Mouse (Mus musculus): ENCODE data around the gene Ildr2. TPM values are rescaled to one million over a fixed set of nuclear protein-coding genes. Genes with fewer than 3 reads are reported as not detected.

Ildr2 gene
- polyA plus RNA-seq, 1 experiment from 2014 or later, result 0.53 TPM

DNA sequence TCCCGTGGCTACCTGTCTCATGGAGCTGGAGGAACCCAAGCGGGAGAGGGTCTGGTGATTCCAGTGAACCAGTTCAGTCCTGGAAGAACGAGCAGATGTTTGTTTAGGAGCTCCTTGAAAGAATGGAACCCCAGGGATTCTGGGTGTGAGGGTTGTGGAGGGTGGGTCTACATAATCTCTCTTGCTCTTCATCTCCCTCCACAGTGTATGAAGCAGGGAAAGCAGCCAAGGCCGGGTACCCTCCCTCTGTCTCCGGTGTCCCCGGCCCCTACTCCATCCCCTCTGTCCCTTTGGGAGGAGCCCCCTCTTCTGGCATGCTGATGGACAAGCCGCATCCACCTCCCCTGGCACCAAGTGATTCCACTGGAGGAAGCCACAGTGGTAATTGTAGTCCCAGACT is 41.6 kb downstream of the Ildr2 start:
- H3K4me2 ChIP-seq, result no peak overlapping the region
- H3K27ac ChIP-seq (ENCODE audit: low read depth, low read length), result no peak overlapping the region
- ATAC-seq (replicated peaks; ENCODE audit: low FRiP score), result no peak
- H3K27me3 ChIP-seq (replicated peaks; ENCODE audit: control insufficient read depth, insufficient read depth, low read length), result no peaks in the 10 kb centered on the region
- H3K4me3 ChIP-seq (ENCODE audit: low read depth, low read length), result no peak overlapping the region
- no peak for DNase-seq (ENCODE audit: low spot score)
- H3K9me3 ChIP-seq (ENCODE audit: control insufficient read depth, low read length), result no peaks in the 10 kb centered on the region
- no peaks in the 10 kb centered on the region for H3K36me3 ChIP-seq (ENCODE audit: control insufficient read depth, insufficient read depth, low read length)
- 62% methylated on average over 7 of the region's 7 CpGs for WGBS
- H3K9ac ChIP-seq (ENCODE audit: low read depth, low read length), result no peak overlapping the region
- no peaks in the 10 kb centered on the region for H3K4me1 ChIP-seq (replicated peaks; ENCODE audit: control insufficient read depth, insufficient read depth, low read length)

DNA sequence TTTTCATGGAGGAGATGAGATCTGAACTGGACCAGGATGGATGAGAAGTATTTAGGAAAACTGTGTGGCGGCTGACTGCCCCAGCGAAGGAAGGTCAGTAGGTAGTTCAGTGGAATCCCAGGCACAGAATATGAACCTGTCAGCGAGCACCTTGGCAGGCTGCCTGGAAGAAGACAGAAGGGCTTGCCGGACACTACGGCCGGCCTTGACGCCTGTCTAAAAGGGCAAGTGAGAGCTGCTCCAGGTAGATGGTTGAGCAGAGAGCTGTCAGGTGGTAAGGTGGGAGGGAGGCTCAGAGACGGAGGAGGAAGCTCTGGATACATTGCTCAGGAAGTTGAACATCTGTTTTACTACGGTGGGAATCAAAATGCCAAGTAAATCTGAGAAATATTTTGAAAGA is 42.4 kb downstream of the Ildr2 start:
- ATAC-seq (replicated peaks; ENCODE audit: low FRiP score) (no peak), DNase-seq (ENCODE audit: low spot score) (peak; percentile 28)
- Histone ChIP-seq H3K4me2 (no peak overlapping the region), H3K4me1 (replicated peaks; ENCODE audit: control insufficient read depth, insufficient read depth, low read length) (no peaks in the 10 kb centered on the region), H3K9me3 (ENCODE audit: control insufficient read depth, low read length) (no peaks in the 10 kb centered on the region), H3K36me3 (ENCODE audit: control insufficient read depth, insufficient read depth, low read length) (no peaks in the 10 kb centered on the region), H3K9ac (ENCODE audit: low read depth, low read length) (no peak overlapping the region), H3K27me3 (replicated peaks; ENCODE audit: control insufficient read depth, insufficient read depth, low read length) (no peaks in the 10 kb centered on the region), H3K27ac (ENCODE audit: low read depth, low read length) (no peak overlapping the region), H3K4me3 (ENCODE audit: low read depth, low read length) (no peak overlapping the region)
- WGBS, result 84% methylated on average over 9 of the region's 9 CpGs

DNA sequence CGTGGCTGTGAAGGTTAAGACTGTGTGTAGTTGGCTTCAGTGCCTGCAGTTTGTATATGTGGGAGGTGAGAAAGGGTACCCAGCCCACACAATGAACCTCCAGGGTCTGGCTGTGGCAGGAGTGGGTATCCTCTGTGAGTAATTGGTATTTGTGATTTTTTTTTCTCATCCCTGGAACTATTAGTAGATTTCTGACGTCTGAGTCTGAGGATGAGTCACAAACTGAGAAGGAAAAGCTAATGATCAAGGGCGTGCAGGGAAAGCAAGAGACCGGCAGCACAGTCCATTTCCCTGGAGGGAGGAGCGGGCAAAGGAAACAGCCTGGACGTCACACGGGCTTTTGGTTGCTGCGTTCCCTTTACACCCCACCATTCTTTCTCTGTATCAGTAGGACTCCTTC is 43.0 kb downstream of the Ildr2 start:
- H3K27me3 ChIP-seq (replicated peaks; ENCODE audit: control insufficient read depth, insufficient read depth, low read length), result no peaks in the 10 kb centered on the region
- H3K4me3 ChIP-seq (ENCODE audit: low read depth, low read length), result no peak overlapping the region
- H3K9ac ChIP-seq (ENCODE audit: low read depth, low read length), result no peak overlapping the region
- no peaks in the 10 kb centered on the region for H3K36me3 ChIP-seq (ENCODE audit: control insufficient read depth, insufficient read depth, low read length)
- H3K4me2 ChIP-seq, result no peak overlapping the region
- H3K4me1 ChIP-seq (replicated peaks; ENCODE audit: control insufficient read depth, insufficient read depth, low read length), result no peaks in the 10 kb centered on the region
- no peak for ATAC-seq (replicated peaks; ENCODE audit: low FRiP score)
- H3K27ac ChIP-seq (ENCODE audit: low read depth, low read length), result no peak overlapping the region
- peak; percentile 24 for DNase-seq (ENCODE audit: low spot score)
- H3K9me3 ChIP-seq (ENCODE audit: control insufficient read depth, low read length), result no peaks in the 10 kb centered on the region
- 78% methylated on average over 8 of the region's 8 CpGs for WGBS

DNA sequence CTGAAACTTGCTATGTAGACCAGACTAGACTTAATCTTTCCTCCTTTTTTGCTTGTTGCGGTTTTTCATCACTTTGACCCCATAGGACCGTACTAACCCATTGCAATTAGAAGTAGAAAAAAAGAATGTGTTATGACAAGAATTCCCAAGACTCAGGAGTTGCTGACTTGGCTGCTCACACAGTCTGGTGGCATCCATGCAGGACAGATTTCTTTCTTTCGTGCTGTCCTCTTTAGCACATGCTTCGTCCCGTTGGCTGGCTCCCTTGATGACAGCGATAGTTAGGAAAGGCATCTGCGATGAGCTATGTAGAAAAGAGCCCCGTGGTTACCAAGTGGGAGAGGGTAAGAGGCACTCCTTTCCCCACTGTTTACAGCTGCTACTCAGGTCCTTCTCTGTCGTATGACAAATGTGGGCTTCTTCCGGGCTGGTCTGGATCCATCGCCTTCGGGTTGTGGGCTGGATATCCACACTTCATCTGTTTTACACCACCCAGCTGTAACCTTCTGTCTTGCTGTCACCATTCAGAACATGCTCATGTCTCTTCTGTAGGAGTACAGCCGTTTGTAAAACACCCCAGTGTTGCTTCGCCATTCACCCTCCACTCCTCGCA is 43.7 kb downstream of the Ildr2 start:
- Histone ChIP-seq H3K4me3 (ENCODE audit: low read depth, low read length) (no peak overlapping the region), H3K27ac (ENCODE audit: low read depth, low read length) (no peak overlapping the region), H3K27me3 (replicated peaks; ENCODE audit: control insufficient read depth, insufficient read depth, low read length) (no peaks in the 10 kb centered on the region), H3K4me2 (no peak overlapping the region), H3K36me3 (ENCODE audit: control insufficient read depth, insufficient read depth, low read length) (no peaks in the 10 kb centered on the region), H3K4me1 (replicated peaks; ENCODE audit: control insufficient read depth, insufficient read depth, low read length) (no peaks in the 10 kb centered on the region), H3K9ac (ENCODE audit: low read depth, low read length) (no peak overlapping the region), H3K9me3 (ENCODE audit: control insufficient read depth, low read length) (no peaks in the 10 kb centered on the region)
- no peak for ATAC-seq (replicated peaks; ENCODE audit: low FRiP score)
- 72% methylated on average over 15 of the region's 15 CpGs for WGBS
- DNase-seq (ENCODE audit: low spot score), result peak; percentile 27

DNA sequence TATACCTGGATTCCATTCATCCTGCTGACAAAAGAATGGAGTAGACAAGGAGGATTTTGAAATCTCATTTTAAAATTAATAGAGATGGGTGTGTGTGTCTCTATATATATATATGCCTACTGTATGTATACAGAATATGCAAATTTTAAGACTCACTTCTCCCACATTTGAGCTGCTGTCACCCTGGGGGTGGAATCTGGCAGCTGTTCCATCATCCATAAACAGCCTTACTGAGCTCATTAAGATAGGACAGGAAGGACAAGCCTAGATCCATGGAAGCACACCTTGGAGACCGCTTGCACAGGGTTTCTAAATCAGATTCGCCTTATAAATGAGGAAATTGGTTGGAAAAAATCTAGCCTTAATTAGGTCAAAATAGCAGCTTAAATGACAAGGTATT is 44.9 kb downstream of the Ildr2 start:
- Histone ChIP-seq H3K4me2 (no peak overlapping the region), H3K9me3 (ENCODE audit: control insufficient read depth, low read length) (no peaks in the 10 kb centered on the region), H3K4me3 (ENCODE audit: low read depth, low read length) (no peak overlapping the region), H3K27me3 (replicated peaks; ENCODE audit: control insufficient read depth, insufficient read depth, low read length) (no peaks in the 10 kb centered on the region), H3K36me3 (ENCODE audit: control insufficient read depth, insufficient read depth, low read length) (no peaks in the 10 kb centered on the region), H3K4me1 (replicated peaks; ENCODE audit: control insufficient read depth, insufficient read depth, low read length) (no peaks in the 10 kb centered on the region), H3K27ac (ENCODE audit: low read depth, low read length) (no peak overlapping the region), H3K9ac (ENCODE audit: low read depth, low read length) (no peak overlapping the region)
- WGBS, result 80% methylated on average over 2 of the region's 2 CpGs
- ATAC-seq (replicated peaks; ENCODE audit: low FRiP score), result no peak
- DNase-seq (ENCODE audit: low spot score), result no peak

DNA sequence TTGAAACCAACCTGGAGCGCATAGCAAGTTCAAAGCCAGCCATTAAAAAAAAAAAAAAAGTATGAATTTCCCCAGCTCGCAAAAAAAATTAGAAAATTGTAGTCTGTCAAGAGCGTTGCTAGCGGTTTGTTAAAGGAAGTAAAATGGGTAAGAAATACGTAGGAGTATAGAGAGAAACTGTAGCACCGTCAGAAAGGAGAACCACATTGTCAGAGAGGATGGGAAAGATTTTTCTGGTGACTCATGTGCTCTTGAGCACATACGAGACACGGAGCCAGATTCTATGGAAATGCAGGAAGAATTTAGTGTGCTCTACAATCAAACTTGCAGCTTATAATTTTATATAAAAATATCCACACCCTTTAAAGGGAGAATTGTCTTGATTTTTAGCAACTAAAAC is 45.9 kb downstream of the Ildr2 start:
- Histone ChIP-seq H3K36me3 (ENCODE audit: control insufficient read depth, insufficient read depth, low read length) (no peaks in the 10 kb centered on the region), H3K27me3 (replicated peaks; ENCODE audit: control insufficient read depth, insufficient read depth, low read length) (no peaks in the 10 kb centered on the region), H3K4me1 (replicated peaks; ENCODE audit: control insufficient read depth, insufficient read depth, low read length) (no peaks in the 10 kb centered on the region), H3K9ac (ENCODE audit: low read depth, low read length) (no peak overlapping the region), H3K4me2 (no peak overlapping the region), H3K9me3 (ENCODE audit: control insufficient read depth, low read length) (no peaks in the 10 kb centered on the region), H3K27ac (ENCODE audit: low read depth, low read length) (no peak overlapping the region), H3K4me3 (ENCODE audit: low read depth, low read length) (no peak overlapping the region)
- DNase-seq (ENCODE audit: low spot score), result no peak
- 81% methylated on average over 8 of the region's 8 CpGs for WGBS
- ATAC-seq (replicated peaks; ENCODE audit: low FRiP score), result no peak

DNA sequence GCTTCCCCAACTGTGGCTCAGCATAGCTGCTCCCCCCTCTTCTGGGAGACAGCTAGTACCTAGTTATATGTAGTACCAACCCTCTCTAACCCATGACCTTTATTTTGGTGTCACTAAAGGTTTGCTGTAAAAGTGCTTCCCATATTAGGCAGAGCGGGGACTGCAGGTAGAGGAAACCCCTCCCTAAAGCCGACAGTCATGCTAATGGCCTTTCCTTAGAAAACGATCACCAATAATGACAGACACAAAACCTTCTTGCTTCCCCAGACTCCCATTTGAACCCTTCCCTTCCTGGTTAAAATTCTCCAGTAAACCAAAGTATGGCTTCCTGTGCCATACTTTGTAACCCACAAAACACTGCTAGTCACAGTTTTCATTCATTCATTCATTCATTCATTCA is 46.6 kb downstream of the Ildr2 start:
- 68% methylated on average over 3 of the region's 3 CpGs for WGBS
- no peak for DNase-seq (ENCODE audit: low spot score)
- Histone ChIP-seq H3K4me2 (no peak overlapping the region), H3K9me3 (ENCODE audit: control insufficient read depth, low read length) (no peaks in the 10 kb centered on the region), H3K27me3 (replicated peaks; ENCODE audit: control insufficient read depth, insufficient read depth, low read length) (no peaks in the 10 kb centered on the region), H3K36me3 (ENCODE audit: control insufficient read depth, insufficient read depth, low read length) (no peaks in the 10 kb centered on the region), H3K4me1 (replicated peaks; ENCODE audit: control insufficient read depth, insufficient read depth, low read length) (no peaks in the 10 kb centered on the region), H3K9ac (ENCODE audit: low read depth, low read length) (no peak overlapping the region), H3K4me3 (ENCODE audit: low read depth, low read length) (no peak overlapping the region), H3K27ac (ENCODE audit: low read depth, low read length) (no peak overlapping the region)
- no peak for ATAC-seq (replicated peaks; ENCODE audit: low FRiP score)

DNA sequence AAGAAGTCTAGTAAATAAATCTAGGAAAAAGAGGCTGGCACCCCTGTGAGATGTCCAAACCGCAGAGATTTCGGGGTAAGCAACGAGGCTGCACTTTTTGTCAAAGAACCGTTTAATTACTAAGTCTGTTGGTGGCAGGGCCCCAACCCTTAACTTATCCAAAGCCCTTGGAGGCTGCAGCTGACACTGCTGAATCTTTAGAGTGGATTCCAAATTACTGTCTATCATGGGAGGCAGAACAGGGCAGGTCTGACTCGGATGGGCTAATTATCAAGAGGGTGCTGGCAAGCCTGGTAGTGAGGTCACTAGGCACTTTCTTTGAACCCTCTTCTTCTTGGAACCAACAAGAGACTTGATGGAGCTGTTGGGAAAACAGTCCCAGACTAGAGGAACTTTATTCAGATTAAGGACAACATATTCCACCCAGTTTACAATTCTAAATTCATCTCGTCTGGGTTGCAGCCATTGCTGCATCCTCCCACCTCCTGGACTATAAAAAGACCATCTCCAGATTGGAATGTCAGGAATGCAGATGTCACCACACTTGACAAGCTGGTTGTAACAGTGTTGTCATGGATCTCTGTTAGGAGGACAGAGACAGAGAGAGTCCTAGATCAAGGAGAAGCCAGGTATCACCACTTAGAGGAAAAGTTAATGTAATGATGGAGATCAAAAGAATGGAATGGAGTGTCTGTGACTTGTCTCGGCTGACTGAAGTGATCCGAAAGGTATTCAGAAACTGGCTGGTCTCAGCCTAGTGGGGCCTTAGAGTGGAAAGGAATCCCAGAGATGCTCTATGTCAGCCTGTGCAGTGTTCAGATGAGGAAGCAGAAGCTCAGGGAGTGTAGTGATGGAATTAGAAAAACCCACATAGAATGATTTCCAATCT is 50.7 kb downstream of the Ildr2 start:
- Histone ChIP-seq H3K4me3 (ENCODE audit: low read depth, low read length) (no peak overlapping the region), H3K4me2 (no peak overlapping the region), H3K9me3 (ENCODE audit: control insufficient read depth, low read length) (no peaks in the 10 kb centered on the region), H3K36me3 (ENCODE audit: control insufficient read depth, insufficient read depth, low read length) (no peaks in the 10 kb centered on the region), H3K9ac (ENCODE audit: low read depth, low read length) (no peak overlapping the region), H3K27me3 (replicated peaks; ENCODE audit: control insufficient read depth, insufficient read depth, low read length) (peaks cover 27% of the 10 kb centered on the region), H3K4me1 (replicated peaks; ENCODE audit: control insufficient read depth, insufficient read depth, low read length) (no peaks in the 10 kb centered on the region), H3K27ac (ENCODE audit: low read depth, low read length) (no peak overlapping the region)
- ATAC-seq (replicated peaks; ENCODE audit: low FRiP score), result no peak
- DNase-seq (ENCODE audit: low spot score), result peak; percentile 12
- 70% methylated on average over 8 of the region's 8 CpGs for WGBS

DNA sequence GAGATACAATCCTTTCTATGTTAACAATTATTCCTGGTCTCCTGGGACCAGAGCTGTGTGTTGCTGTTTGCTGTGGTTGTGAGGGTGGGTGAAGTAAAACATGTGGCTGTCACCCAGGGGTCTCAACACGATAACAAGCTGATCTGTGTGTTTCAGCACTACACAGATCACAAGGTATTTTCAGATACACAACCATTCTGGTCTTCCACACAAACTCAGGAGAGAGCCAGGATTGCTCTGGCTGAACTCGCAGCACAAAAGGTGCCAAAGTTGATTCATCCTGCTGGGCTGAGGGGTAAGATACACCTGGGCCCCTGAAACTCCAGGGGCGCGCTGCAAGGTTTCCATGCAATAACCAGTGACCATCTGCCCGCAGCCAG is 54.5 kb downstream of the Ildr2 start:
- Histone ChIP-seq H3K27me3 (replicated peaks; ENCODE audit: control insufficient read depth, insufficient read depth, low read length) (peaks cover 38% of the 10 kb centered on the region), H3K9ac (ENCODE audit: low read depth, low read length) (no peak overlapping the region), H3K4me1 (replicated peaks; ENCODE audit: control insufficient read depth, insufficient read depth, low read length) (no peaks in the 10 kb centered on the region), H3K36me3 (ENCODE audit: control insufficient read depth, insufficient read depth, low read length) (no peaks in the 10 kb centered on the region), H3K4me3 (ENCODE audit: low read depth, low read length) (peak overlapping the region; percentile 43), H3K9me3 (ENCODE audit: control insufficient read depth, low read length) (no peaks in the 10 kb centered on the region), H3K4me2 (peak overlapping the region; percentile 66), H3K27ac (ENCODE audit: low read depth, low read length) (no peak overlapping the region)
- ATAC-seq (replicated peaks; ENCODE audit: low FRiP score) (no peak), DNase-seq (ENCODE audit: low spot score) (no peak)
- WGBS, result 20% methylated on average over 5 of the region's 5 CpGs

Measured in liver, embryonic 11.5 days (tissue).